Mouse (Mus musculus) cortical plate, adult 2 months (tissue): Measurements from ENCODE around the gene Rhbdd2. TPM values are rescaled to one million over a fixed set of nuclear protein-coding genes. Genes with fewer than 3 reads are reported as not detected.
A peak's percentile ranks its signal among the peaks of the same experiment; 100 is the strongest.

Experiments used
- H3K27ac ChIP-seq: fragments of 200-500 bp; 2 replicates; pipeline ENCODE4 v1.5.1; 2012; ENCODE audit warnings: low read length, control low read depth, inconsistent platforms; ENCODE audit not compliant: insufficient read depth
- H3K4me1 ChIP-seq: fragments of 200-500 bp; 2 replicates; pipeline ENCODE4 v1.6.1; 2011; ENCODE audit warnings: low read length; ENCODE audit not compliant: control insufficient read depth, insufficient read depth
- H3K4me3 ChIP-seq: fragments of 200-500 bp; 2 replicates; pipeline ENCODE4 v1.5.1; 2011; ENCODE audit warnings: mild to moderate bottlenecking, low read length, control low read depth; ENCODE audit not compliant: insufficient read depth
- CTCF ChIP-seq: fragments of 200-500 bp; IDR thresholded peaks from 2 replicates; pipeline ENCODE4 v1.5.1; 2011; ENCODE audit warnings: mild to moderate bottlenecking, control low read depth, low read length; ENCODE audit not compliant: insufficient read depth; ENCODE audit errors: extremely low read depth
- POLR2A ChIP-seq: fragments of 200-500 bp; IDR thresholded peaks from 2 replicates; pipeline ENCODE4 v1.6.1; 2011; ENCODE audit warnings: mild to moderate bottlenecking, low read length, control low read depth; ENCODE audit not compliant: insufficient read depth; ENCODE audit errors: extremely low read depth
- polyA plus RNA-seq: library from polyadenylated mRNA; depleted of rRNA; stranded (reverse); fragments of >200 nt; gene quantifications from 2 replicates; pipeline ENCODE4 v1.2.3, GENCODE M21; 2012; rRNA removed

The Rhbdd2 gene
- polyA plus RNA-seq, 1 experiment, result 83.9 TPM

DNA sequence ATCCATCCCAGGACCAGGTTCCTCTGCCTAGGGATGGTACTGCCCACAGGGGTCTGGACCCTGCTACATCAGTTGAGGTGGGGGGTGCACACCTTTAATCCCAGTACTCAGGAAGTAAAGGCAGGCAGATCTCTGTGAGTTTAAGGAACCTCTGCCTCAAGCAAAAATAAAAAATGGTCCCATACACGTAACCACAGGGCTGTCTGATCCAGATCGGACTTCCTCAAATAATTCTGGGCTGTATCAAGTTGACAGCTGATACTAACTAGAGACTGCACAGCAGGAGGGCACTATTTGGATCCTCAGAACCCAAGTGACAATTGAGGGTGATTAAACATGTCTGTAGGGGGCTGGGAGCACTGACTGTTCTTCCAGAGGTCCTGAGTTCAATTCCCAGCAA is 44.8 kb downstream of the Rhbdd2 start:
- H3K4me3 ChIP-seq, result no peak overlapping the region
- TF ChIP-seq CTCF, result no peak
- no peak for TF ChIP-seq POLR2A
- H3K27ac ChIP-seq, result no peak overlapping the region
- H3K4me1 ChIP-seq, result peaks cover 6% of the 10 kb centered on the region; the same call in 1 of the 2 replicates

DNA sequence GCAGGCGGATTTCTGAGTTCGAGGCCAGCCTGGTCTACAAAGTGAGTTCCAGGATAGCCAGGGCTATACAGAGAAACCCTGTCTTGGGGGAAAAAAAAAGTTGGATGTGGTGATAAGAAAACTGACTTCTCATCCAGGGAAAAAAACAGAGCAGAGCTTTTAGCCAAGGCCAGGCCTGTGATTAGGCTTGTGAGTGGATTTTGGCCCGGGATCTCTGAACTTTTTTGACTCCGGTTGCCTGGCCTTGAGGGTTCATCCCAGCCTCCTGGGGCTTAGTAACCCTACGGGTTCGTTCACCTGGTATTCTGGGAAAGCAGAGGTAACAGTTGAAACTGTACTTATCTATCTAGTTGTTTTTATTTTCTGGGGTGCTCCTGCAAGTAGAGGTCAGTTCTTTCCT is 46.1 kb downstream of the Rhbdd2 start:
- H3K4me3 ChIP-seq, result no peak overlapping the region
- no peak overlapping the region for H3K27ac ChIP-seq
- peaks cover 6% of the 10 kb centered on the region; the same call in 1 of the 2 replicates for H3K4me1 ChIP-seq
- no peak for TF ChIP-seq POLR2A
- no peak for TF ChIP-seq CTCF

DNA sequence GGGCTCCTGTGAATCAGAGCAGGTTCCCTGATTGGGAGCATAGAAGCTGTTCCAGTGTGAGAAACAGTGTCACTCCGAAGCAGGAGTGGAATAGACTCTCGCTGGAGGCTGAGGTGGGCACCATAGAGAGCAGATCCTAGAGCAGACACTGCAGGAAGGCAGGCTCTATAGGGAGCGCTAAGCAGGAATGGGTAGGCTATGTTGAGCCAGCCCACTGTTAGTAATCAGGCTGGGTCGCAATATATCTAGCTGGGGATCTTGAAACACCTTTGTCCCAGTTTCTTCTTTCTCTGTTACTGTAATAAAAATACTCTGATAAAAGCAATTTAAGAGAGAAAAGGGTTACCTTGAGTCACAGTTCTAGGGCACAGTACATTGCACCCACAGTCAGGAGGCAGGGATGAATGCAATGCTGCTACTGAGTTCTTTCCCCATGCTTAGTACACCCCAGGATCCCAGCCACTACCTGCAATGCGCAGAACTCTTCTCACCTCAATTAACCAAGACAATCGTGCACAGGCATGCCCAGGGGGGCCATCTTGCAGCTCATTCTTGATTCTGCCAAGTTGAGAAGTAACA is 48.6 kb downstream of the Rhbdd2 start:
- no peak overlapping the region for H3K4me3 ChIP-seq
- H3K27ac ChIP-seq, result no peak overlapping the region
- no peaks in the 10 kb centered on the region for H3K4me1 ChIP-seq
- TF ChIP-seq CTCF (no peak), POLR2A (no peak)

DNA sequence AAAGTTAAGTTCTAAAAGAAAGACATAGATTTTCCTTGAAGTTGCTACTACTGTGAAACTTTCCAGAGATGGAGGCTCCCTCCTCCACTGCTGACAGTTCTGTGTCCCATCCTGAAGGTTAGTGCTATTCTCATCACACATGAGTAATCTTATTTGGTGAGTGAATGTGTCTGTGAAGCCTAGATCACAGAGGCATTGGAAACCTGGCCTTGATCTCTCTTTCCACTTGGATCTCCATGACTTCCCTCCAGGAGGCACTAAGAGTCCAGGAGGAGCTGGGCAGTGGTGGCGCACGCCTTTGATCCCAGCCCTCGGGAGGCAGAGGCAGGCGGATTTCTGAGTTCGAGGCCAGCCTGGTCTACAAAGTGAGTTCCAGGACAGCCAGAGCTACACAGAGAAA is 49.6 kb downstream of the Rhbdd2 start:
- TF ChIP-seq CTCF, result no peak
- no peak for TF ChIP-seq POLR2A
- Histone ChIP-seq H3K4me1 (no peaks in the 10 kb centered on the region), H3K4me3 (no peak overlapping the region), H3K27ac (no peak overlapping the region)

- Histone ChIP-seq H3K4me3 (no peak overlapping the region), H3K4me1 (no peaks in the 10 kb centered on the region), H3K27ac (no peak overlapping the region)
- no peak for TF ChIP-seq CTCF
- TF ChIP-seq POLR2A, result no peak
These were observed 50.6 kb downstream of the Rhbdd2 start for GRCm38 (mm10) chr5:135682942-135683570.

- Histone ChIP-seq H3K4me1 (peaks cover 4% of the 10 kb centered on the region), H3K4me3 (peak overlapping the region; percentile 95), H3K27ac (no peak overlapping the region)
- no peak for TF ChIP-seq CTCF
- no peak for TF ChIP-seq POLR2A
These were observed 58.0 kb downstream of the Rhbdd2 start for GRCm38 (mm10) chr5:135690401-135690800.

DNA sequence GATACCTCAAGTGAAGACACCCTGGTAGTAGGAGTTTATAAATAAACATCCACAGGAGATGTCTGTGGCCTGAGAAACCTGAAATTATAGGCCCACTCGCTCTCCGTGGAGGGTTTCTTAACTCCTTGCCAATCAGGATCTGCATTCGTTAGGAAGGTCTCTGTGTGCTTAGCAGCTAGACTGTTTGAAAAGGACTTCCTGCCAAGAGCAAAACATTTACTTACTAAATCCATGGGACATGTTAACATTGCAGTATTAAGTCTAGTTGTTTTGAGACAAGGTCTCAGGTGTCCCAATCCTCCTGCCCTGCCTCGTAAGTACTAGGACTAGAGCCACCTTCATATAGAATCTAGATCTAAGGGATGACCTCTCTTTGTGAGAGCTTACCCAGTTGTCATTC is 58.8 kb downstream of the Rhbdd2 start:
- Histone ChIP-seq H3K4me1 (peaks cover 4% of the 10 kb centered on the region), H3K4me3 (no peak overlapping the region), H3K27ac (no peak overlapping the region)
- no peak for TF ChIP-seq CTCF
- TF ChIP-seq POLR2A, result no peak

DNA sequence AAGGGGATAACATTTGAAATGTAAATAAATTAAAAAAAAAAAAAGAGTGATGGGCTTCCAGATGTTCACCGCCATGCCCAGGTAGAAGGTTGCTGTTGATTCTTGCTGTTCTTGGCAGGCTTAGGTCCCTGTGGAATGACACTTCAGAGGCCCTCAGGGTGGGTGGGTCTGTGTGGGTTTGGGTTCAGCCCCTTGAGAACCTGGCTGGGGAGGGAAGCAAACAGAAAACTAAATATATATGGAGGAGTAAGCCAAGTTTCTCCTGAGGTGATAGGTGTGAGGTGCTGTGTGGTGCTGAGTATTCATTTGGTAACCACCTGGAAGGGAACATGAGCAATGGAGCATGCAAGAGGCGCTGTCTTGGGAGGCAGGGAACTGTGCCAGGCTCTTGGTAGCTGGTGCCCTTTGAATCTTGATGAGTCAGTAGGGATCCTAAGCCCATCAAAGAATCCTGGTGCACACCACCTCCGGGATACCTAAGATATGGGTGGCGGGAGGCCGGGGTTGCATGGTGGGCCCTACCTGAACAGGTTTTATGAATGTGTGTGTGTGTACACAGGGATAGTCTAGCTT is 60.9 kb downstream of the Rhbdd2 start:
- H3K4me1 ChIP-seq, result peaks cover 4% of the 10 kb centered on the region
- TF ChIP-seq POLR2A (no peak), CTCF (no peak)
- H3K27ac ChIP-seq, result no peak overlapping the region
- H3K4me3 ChIP-seq, result no peak overlapping the region

DNA sequence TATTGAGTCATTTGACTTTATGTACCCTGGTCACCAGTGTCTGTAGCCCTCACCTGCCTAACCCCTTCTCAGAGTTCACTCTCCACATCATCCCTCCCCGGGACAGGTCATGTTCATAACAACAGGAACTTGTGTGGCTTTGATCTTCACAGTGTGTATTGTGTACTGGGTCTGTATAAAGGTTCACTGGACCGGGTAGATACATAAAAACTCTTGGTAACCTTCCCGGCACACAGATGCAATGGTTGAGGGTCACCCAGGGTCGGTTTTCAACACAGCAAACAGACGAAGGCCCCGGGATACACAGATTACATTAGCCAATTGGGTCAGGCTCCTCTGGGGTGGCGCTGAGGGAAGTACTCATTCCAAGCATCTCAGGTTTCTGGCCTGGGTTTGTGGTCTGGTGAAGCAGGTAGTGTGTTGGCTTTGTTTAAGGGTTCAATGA is 62.9 kb downstream of the Rhbdd2 start:
- TF ChIP-seq CTCF (no peak), POLR2A (no peak)
- Histone ChIP-seq H3K4me1 (peaks cover 2% of the 10 kb centered on the region), H3K27ac (no peak overlapping the region), H3K4me3 (no peak overlapping the region)

Other genes starting within 250 kb of the Rhbdd2 start
- 26.6 and 26.9 TPM in 2 replicates for gene Pom121, start 238.1 kb upstream of the Rhbdd2 start, polyA plus RNA-seq
- 29.1 and 30.0 TPM in 2 replicates for gene Hip1, start 87.5 kb upstream of the Rhbdd2 start, polyA plus RNA-seq
- not detected in 2 replicates for gene Ccl26, start 69.0 kb upstream of the Rhbdd2 start, polyA plus RNA-seq
- gene Ccl24, start 59.6 kb upstream of the Rhbdd2 start, polyA plus RNA-seq, result 0.54 and 1.1 TPM in 2 replicates
- 92.8 and 98.0 TPM in 2 replicates for gene Por, start 37.4 kb downstream of the Rhbdd2 start, polyA plus RNA-seq
- 14.4 and 15.4 TPM in 2 replicates for gene Tmem120a, start 111.8 kb downstream of the Rhbdd2 start, polyA plus RNA-seq
- 0.13 TPM in 2 replicates for gene Styxl1, start 145.8 kb downstream of the Rhbdd2 start, polyA plus RNA-seq
- gene Mdh2, start 145.9 kb downstream of the Rhbdd2 start, polyA plus RNA-seq, result 486 and 499 TPM in 2 replicates
- gene Srrm3, start 174.3 kb downstream of the Rhbdd2 start, polyA plus RNA-seq, result 80.9 and 84.8 TPM in 2 replicates